Mouse (Mus musculus) left cerebral cortex, postnatal 4 days (tissue): Measurements from ENCODE around the gene Tmem119. TPM values are rescaled to one million over a fixed set of nuclear protein-coding genes. Genes with fewer than 3 reads are reported as not detected.
"Not testable (repeated sequence)": the region's sequence is repeated elsewhere in the genome, so short reads cannot be mapped to it uniquely, and the experiment has no call there.

Source experiments
- DNase-seq: peaks from one replicate; pipeline ENCODE4 v3.0.0-alpha.2; 2022
- intact Hi-C: fragments of 180-260 bp; cut with DNase I; formaldehyde crosslinking; loops from one replicate; pipeline ENCODE4 v1.15.1; 2025
- total RNA-seq, 2 experiments: library from RNA; stranded (reverse); gene quantifications; 2 replicates each; pipeline ENCODE4 v1.2.3; 2021

Gene Tmem119
- total RNA-seq, 2 experiments from 2014 or later, result 3.3 to 4.6 TPM

DNA sequence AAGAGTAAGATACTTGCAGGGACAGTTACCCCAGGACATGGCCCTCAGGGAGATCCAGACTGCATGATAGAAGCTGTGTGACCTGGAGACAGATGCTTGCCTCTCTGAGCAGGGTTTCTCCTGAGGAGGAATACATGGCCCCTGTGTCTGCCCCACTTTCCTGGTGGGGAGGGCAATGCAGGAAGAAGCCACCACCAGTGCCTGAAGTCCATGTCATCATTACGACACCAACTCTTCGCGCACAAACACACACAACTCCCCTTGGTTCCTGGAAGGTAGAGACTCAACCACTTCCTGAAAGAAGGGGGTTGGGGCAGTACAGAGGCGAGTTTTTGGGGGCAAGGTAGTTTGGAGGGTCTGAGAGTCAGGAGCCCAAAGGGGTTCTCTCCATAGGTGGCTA lies 23.9 kb upstream of the Tmem119 start:
- intact Hi-C loops, result no loop called here
- no peak for DNase-seq

DNA sequence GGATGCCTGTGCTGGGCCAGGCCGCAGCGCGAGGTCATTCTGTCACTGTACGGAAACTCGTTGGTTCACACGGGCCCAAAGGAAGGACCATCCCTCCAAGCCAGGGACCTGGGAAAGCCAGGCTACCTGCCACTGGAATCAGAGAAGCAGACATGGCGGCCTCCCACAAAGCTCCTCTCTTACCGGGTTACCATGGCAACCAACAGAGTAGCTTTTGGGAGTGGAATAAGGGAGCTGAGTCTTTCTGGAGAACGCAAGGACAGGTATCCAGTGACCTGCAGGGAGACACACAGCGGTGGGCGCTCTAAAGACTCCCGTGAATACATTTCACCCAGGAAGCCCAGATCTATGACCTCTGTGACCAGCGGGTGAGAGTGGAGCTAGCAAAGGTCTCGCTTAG lies 18.3 kb upstream of the Tmem119 start:
- DNase-seq, result no peak
- intact Hi-C loops, result loop anchor here (5.0 kb wide), 1 partner anchor 46 kb away; the partner anchor contains the start of genes Iscu and Sart3

DNA sequence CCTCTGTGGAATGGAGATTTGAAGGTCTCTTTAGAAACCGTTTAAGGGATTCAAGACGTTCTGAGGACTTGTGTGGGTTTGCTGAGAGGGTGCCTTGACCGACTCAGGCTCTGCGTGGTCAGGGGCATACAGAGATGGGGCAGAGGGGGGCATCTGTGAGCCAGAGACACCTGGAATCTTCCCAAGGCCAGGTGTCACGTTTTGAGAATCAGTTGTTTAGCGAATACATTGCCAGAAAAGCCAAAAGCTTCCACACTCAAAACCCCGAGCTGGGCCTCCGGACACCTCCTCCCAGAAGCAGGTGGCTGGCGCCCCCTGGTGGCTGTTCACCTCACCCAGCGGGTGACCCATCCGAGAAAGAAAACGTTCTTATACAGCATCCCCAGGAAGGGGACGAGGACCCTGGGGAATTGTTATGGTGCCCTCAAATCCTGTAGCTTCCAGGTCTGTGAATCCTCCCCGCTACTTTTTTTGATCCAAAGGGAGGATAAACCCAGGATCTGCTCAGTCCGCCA lies 15.4 kb upstream of the Tmem119 start:
- peak; percentile 79 for DNase-seq
- intact Hi-C loops, result loop anchor here (5.0 kb wide), 1 partner anchor 43 kb away; the partner anchor contains the start of genes Iscu and Sart3

GRCm38 (mm10) chr5:113815041-113815389 lies 14.7 kb upstream of the Tmem119 start:
- intact Hi-C loops, result loop anchor here (5.0 kb wide), 1 partner anchor 43 kb away; the partner anchor contains the start of genes Iscu and Sart3
- no peak for DNase-seq

GRCm38 (mm10) chr5:113814111-113815040 lies 14.1 kb upstream of the Tmem119 start:
- DNase-seq, result no peak
- intact Hi-C loops, result loop anchor here (5.0 kb wide), 1 partner anchor 42 kb away; the partner anchor contains the start of genes Iscu and Sart3

DNA sequence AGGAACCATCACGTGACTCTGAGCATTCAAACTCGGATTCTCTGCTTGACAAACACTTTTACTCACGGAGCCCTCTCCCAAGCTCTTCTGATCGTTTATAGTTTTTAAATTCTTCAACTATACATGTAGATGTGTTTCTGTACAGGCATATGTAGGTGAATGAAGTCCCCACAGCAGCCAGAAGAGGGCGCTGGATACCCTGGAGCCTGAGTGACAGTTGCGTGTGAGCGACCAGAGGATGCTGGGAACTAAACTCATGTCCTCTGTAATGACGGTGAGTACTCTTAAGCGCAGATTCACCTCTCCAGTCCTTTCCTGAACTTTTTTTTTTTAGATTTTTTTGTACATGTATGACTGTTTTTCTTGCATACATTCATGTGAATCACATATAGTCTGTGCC lies 13.3 kb upstream of the Tmem119 start:
- DNase-seq, result no peak
- intact Hi-C loops, result no loop called here

DNA sequence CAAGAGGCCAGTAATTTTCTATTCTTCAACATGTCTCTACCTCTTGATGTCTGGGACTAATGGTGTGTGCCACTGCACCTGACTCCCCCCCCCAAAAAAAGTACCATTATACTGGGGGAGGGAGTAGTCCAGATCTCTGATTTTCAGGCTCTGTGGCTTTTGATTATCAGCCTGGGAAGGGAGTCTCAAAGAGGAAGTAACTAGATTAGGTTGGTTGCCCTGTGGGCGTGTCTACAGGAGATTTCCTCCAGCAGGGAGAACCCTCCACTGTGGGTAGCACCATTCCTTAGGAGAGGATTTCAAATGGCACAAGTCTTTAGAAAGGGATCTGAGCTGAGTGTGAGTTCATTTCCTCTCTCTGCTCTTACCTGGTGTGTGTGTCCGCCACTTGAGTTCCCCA lies 12.3 kb upstream of the Tmem119 start:
- intact Hi-C loops, result no loop called here
- no peak for DNase-seq

- intact Hi-C loops, result not testable (repeated sequence)
Measured at GRCm38 (mm10) chr5:113811824-113812420, 11.6 kb upstream of the Tmem119 start.

DNA sequence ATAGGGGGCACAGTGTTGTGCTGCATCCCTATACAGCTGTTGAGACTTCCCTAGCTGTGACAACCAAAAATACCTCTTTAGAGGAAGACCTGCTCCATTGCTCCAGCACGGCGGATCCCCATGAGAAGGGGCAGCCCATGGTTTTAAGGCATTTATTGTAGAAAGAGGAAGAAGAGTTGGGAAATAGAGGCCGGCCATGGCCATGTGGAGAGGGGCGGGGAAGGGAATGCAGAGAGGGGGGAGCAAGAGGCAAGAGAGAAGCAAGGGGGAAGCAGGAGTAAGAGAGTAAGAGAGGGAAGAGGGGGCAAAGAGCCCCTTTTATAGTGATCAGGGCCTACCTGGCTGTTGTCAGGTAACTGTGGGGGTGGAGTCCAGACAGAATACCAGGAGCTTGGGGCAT lies 9.8 kb upstream of the Tmem119 start:
- intact Hi-C loops, result no loop called here
- no peak for DNase-seq

More at GRCm38 (mm10) chr5:113811824-113812420, 11.6 kb upstream of the Tmem119 start:
- DNase-seq, result not testable (repeated sequence)

- intact Hi-C loops, result no loop called here
- no peak for DNase-seq
Measured at GRCm38 (mm10) chr5:113808177-113808576, 7.9 kb upstream of the Tmem119 start.

GRCm38 (mm10) chr5:113807712-113808111 lies 7.4 kb upstream of the Tmem119 start:
- no peak for DNase-seq
- intact Hi-C loops, result no loop called here

- intact Hi-C loops, result no loop called here
- DNase-seq, result no peak
Measured at GRCm38 (mm10) chr5:113806414-113806813, 6.1 kb upstream of the Tmem119 start.

DNA sequence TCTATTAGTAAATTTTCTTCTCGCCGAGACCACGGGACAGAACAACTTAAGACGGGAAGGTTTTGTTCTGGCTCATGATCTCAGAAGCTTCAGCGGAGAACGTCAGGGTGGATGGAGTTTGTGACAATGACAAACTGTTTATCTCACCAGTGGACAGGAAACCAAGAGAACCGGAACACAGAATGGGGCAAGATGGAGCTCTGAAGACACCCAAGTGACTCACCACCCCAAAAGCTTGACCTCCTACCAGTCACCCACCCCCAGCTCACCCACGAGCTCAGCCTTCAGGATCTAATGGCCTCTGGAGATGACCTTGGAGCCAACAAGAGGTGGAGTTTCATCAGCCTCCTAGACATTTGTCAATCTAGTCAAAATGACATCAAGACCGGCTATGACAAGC lies 5.0 kb upstream of the Tmem119 start:
- intact Hi-C loops, result no loop called here
- no peak for DNase-seq

- DNase-seq, result no peak
- intact Hi-C loops, result no loop called here
Measured at GRCm38 (mm10) chr5:113804395-113804966, 4.2 kb upstream of the Tmem119 start.

DNA sequence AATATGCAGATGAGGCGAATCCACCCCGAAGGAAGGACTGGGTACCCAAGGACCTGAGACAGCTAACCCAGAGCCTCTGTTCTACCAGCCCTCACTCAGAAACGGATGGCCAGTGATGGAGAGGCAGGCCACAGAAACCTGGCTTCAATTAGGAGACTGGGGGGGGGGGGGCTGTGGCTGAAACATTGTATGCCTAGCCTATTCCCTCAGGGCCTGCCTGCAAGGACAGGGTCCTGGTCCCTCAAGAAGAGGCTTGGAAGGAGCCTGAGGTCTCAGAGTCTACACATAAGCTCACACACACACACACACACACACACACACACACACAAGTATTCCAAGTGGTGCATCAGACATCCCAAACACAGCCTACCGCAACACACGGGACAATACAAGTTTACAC lies 625 bp downstream of the Tmem119 start:
- intact Hi-C loops, result no loop called here
- no peak for DNase-seq

DNA sequence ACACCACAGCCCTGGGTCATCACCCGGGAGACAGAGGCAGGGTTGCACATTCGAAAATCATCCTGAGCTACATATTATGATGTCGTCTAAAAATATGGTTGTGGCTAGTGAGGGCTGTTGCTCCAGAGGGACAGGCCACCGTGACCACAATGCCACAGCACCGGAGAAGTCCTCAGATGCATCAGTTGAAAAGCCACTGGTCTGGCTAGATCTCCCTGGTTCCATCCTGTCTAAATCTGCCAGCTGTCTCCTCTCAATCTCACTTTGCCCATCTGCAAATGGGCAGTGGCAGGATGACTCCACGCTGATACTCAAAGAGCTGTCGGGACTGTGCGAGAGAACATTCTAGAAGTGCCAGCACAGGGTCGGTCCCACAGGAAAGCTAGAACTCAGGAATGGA lies 1.8 kb downstream of the Tmem119 start:
- intact Hi-C loops, result no loop called here
- no peak for DNase-seq

DNA sequence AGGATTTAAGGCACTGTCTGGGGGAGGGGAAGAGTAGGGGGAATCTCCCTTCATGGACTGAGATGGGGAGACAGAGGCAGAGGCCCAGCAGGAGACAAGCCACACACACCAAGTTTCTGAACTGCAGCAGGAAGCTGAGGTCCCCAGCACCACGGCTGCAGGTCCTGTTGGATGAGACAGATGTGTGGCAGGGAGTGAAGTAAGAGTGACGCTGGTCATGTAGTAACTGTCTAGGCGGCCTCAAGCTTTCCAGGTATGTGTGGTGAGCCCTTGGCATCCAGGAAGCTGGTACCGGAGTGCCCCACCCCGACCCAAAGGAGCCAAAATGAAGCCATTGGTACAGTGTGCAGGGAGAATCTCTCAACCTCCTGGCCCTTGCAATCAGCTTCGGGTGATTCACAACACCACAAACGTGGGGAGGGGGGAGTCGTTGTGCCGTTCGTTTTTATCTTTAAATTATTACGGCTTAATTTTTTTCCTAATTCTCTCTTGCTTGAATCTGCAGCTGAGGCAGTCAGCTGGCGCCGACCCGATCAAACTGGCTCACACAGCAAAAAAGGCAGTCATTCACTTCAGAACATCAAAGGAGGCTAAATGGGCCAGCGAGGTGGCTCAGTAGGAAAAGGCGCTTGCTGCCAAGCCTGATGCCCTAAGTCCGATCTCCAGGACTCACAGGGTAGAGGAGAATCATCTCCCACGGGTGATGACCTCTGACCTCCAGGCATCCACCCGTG lies 3.0 kb downstream of the Tmem119 start:
- no peak for DNase-seq
- intact Hi-C loops, result no loop called here

- intact Hi-C loops, result no loop called here
- peak; percentile 44 for DNase-seq
Measured at GRCm38 (mm10) chr5:113796401-113797148, 3.7 kb downstream of the Tmem119 start.

GRCm38 (mm10) chr5:113791197-113792095 lies 8.9 kb downstream of the Tmem119 start:
- DNase-seq, result no peak
- intact Hi-C loops, result no loop called here
